Mouse (Mus musculus) megakaryocyte, embryonic 14.5 days (primary cell): Measurements from ENCODE around the gene Ckap4.

ENCODE experiments used
- FLI1 ChIP-seq: IDR thresholded peaks from 2 replicates; pipeline ENCODE4 v1.6.1; 2012; ENCODE audit warnings: low read length, inconsistent platforms, mixed read lengths
- GATA1 ChIP-seq: IDR thresholded peaks from 3 replicates; pipeline ENCODE4 v1.6.1; 2012; ENCODE audit warnings: mixed read lengths, low read length, inconsistent platforms, borderline replicate concordance

GRCm38 (mm10) chr10:84562121-84562520 lies 28.3 kb upstream of the Ckap4 start:
- TF ChIP-seq GATA1 (no peak), FLI1 (no peak)
